Mouse (Mus musculus) kidney, embryonic 14.5 days (tissue): ENCODE results near the gene Gm12790. TPM values are rescaled to one million over a fixed set of nuclear protein-coding genes. Genes with fewer than 3 reads are reported as not detected.
A peak's percentile ranks its signal among the peaks of the same experiment; 100 is the strongest.
"Not testable (repeated sequence)": the region's sequence is repeated elsewhere in the genome, so short reads cannot be mapped to it uniquely, and the experiment has no call there.

Experiments
- ATAC-seq: fragments of 200-750 bp; cut with Nextera tagmentation; 2 replicates; pipeline ENCODE4 v1.8.0; 2017; ENCODE audit warnings: moderate number of reproducible peaks, mild to moderate bottlenecking, moderate TSS enrichment, moderate library complexity; ENCODE audit not compliant: low FRiP score, low TSS enrichment
- H3K27ac ChIP-seq: fragments of 300-500 bp; sonication (generic); 2 replicates; pipeline ENCODE4 v1.5.1; 2014; ENCODE audit warnings: low read depth, mild to moderate bottlenecking, low read length, moderate library complexity, mixed read lengths
- H3K27me3 ChIP-seq: fragments of 300-500 bp; sonication (generic); 2 replicates; pipeline ENCODE4 v1.6.1; 2014; ENCODE audit warnings: mild to moderate bottlenecking, low read length; ENCODE audit not compliant: control insufficient read depth, insufficient read depth
- H3K36me3 ChIP-seq: fragments of 300-500 bp; sonication (generic); 2 replicates; pipeline ENCODE4 v1.6.1; 2014; ENCODE audit warnings: low read length, mixed read lengths; ENCODE audit not compliant: control insufficient read depth, insufficient read depth
- H3K4me1 ChIP-seq: fragments of 300-500 bp; sonication (generic); 2 replicates; pipeline ENCODE4 v1.6.1; 2014; ENCODE audit warnings: low read length, mixed read lengths; ENCODE audit not compliant: control insufficient read depth, insufficient read depth
- H3K4me2 ChIP-seq: fragments of 300-500 bp; sonication (generic); replicated peaks from 2 replicates; pipeline ENCODE4 v1.6.1; 2014; ENCODE audit warnings: low read depth, mild to moderate bottlenecking, low read length
- H3K4me3 ChIP-seq: fragments of 300-500 bp; sonication (generic); 2 replicates; pipeline ENCODE4 v1.5.1; 2014; ENCODE audit warnings: mild to moderate bottlenecking, low read length
- H3K9ac ChIP-seq: fragments of 300-500 bp; sonication (generic); 2 replicates; pipeline ENCODE4 v1.6.1; 2014; ENCODE audit warnings: low read depth, mild to moderate bottlenecking, low read length, moderate library complexity
- H3K9me3 ChIP-seq: fragments of 300-500 bp; sonication (generic); 2 replicates; pipeline ENCODE4 v1.6.1; 2016; ENCODE audit warnings: low read length; ENCODE audit not compliant: control insufficient read depth
- WGBS: fragments of 180-500 bp; shearing (Covaris S2); extraction: QIAGEN DNeasy Blood & Tissue Kit; methylation state at CpG from one replicate; pipeline ENCODE4 v1.1.7; 2014; 5-methylcytosine and 5-hydroxymethylcytosine counted together
- polyA plus RNA-seq: library from polyadenylated mRNA; unstranded; fragments of >200 nt; fragmentation: Nextera tagmentation; extraction: Ambion mirVana; gene quantifications from 2 replicates; pipeline ENCODE4 v1.2.1, GENCODE M21; 2014

Gm12790 gene
- not detected in 2 replicates for polyA plus RNA-seq

- H3K4me3 ChIP-seq, H3K4me1 ChIP-seq, H3K9me3 ChIP-seq, H3K36me3 ChIP-seq, H3K9ac ChIP-seq, H3K4me2 ChIP-seq, H3K27ac ChIP-seq, ATAC-seq, H3K27me3 ChIP-seq: not testable (repeated sequence)
- 73% methylated on average over 1 of the region's 5 CpGs for WGBS
Observed at GRCm38 (mm10) chr4:101980949-101981348, at the start of gene Gm12790. Gene Gm12790, minus strand, starts transcription at chr4:101981049.

GRCm38 (mm10) chr4:102026619-102027018 lies 45.8 kb upstream of the Gm12790 start:
- Histone ChIP-seq H3K27me3 (no peaks in the 10 kb centered on the region), H3K27ac (no peak overlapping the region), H3K36me3 (no peaks in the 10 kb centered on the region), H3K4me3 (no peak overlapping the region), H3K9ac (no peak overlapping the region), H3K9me3 (no peaks in the 10 kb centered on the region), H3K4me1 (no peaks in the 10 kb centered on the region), H3K4me2 (no peak overlapping the region)
- no peak for ATAC-seq
- WGBS = 88% methylated on average over 6 of the region's 6 CpGs

GRCm38 (mm10) chr4:101998267-101998922 lies 17.5 kb upstream of the Gm12790 start:
- Histone ChIP-seq H3K4me1 (no peaks in the 10 kb centered on the region), H3K9ac (no peak overlapping the region), H3K4me3 (no peak overlapping the region), H3K27ac (no peak overlapping the region), H3K27me3 (no peaks in the 10 kb centered on the region), H3K4me2 (no peak overlapping the region), H3K9me3 (no peaks in the 10 kb centered on the region), H3K36me3 (no peaks in the 10 kb centered on the region)
- 0 out of 2 replicates have a peak, but pooled peaks have one; percentile 55 for ATAC-seq
- WGBS = 40% methylated on average over 15 of the region's 15 CpGs

GRCm38 (mm10) chr4:101997426-101997825 lies 16.6 kb upstream of the Gm12790 start:
- H3K9ac ChIP-seq = no peak overlapping the region
- no peak for ATAC-seq
- H3K9me3 ChIP-seq = no peaks in the 10 kb centered on the region
- no peak overlapping the region for H3K4me3 ChIP-seq
- H3K27ac ChIP-seq = no peak overlapping the region
- WGBS = 84% methylated on average over 5 of the region's 5 CpGs
- H3K4me1 ChIP-seq = no peaks in the 10 kb centered on the region
- H3K4me2 ChIP-seq = no peak overlapping the region
- no peaks in the 10 kb centered on the region for H3K36me3 ChIP-seq
- H3K27me3 ChIP-seq = no peaks in the 10 kb centered on the region

- WGBS = 91% methylated on average over 2 of the region's 2 CpGs
- not testable (repeated sequence) for H3K27me3 ChIP-seq
Observed at GRCm38 (mm10) chr4:101986326-101986725, 5.5 kb upstream of the Gm12790 start, which contains the start of gene Gm12789. Gene Gm12789, plus strand, starts transcription at chr4:101986626.

GRCm38 (mm10) chr4:101985678-101986077 lies 4.8 kb upstream of the Gm12790 start:
- 64% methylated on average over 5 of the region's 5 CpGs for WGBS
- ATAC-seq = no peak

More at GRCm38 (mm10) chr4:101986326-101986725, 5.5 kb upstream of the Gm12790 start, which contains the start of gene Gm12789:
- H3K36me3 ChIP-seq, H3K4me2 ChIP-seq, H3K4me3 ChIP-seq, H3K9ac ChIP-seq, H3K4me1 ChIP-seq, ATAC-seq, H3K9me3 ChIP-seq, H3K27ac ChIP-seq: not testable (repeated sequence)

GRCm38 (mm10) chr4:101940107-101940506 lies 40.7 kb downstream of the Gm12790 start, which contains the start of gene Gm12794:
Gene Gm12794, plus strand, starts transcription at chr4:101940407.
- H3K36me3 ChIP-seq, H3K4me1 ChIP-seq, ATAC-seq, H3K27me3 ChIP-seq, H3K9me3 ChIP-seq, H3K4me2 ChIP-seq, H3K27ac ChIP-seq, H3K4me3 ChIP-seq, H3K9ac ChIP-seq: not testable (repeated sequence)
- WGBS = 63% methylated on average over 2 of the region's 2 CpGs

More at GRCm38 (mm10) chr4:101985678-101986077, 4.8 kb upstream of the Gm12790 start:
- Histone ChIP-seq H3K9ac (no peak overlapping the region), H3K27ac (no peak overlapping the region), H3K27me3 (no peaks in the 10 kb centered on the region), H3K9me3 (no peaks in the 10 kb centered on the region), H3K4me3 (no peak overlapping the region), H3K4me1 (no peaks in the 10 kb centered on the region), H3K4me2 (no peak overlapping the region), H3K36me3 (no peaks in the 10 kb centered on the region)

Other genes with a start within 250 kb of the Gm12790 start
- not detected in 2 replicates for gene B020004J07Rik, start 137.0 kb downstream of the Gm12790 start, polyA plus RNA-seq
- gene C130073F10Rik, start 87.3 kb downstream of the Gm12790 start, polyA plus RNA-seq = not detected in 2 replicates
- not detected in 2 replicates for gene Gm12800, start 71.9 kb downstream of the Gm12790 start, polyA plus RNA-seq
- gene Gm12794, start 40.6 kb downstream of the Gm12790 start, polyA plus RNA-seq = not detected in 2 replicates
- gene Gm12789, start 5.6 kb upstream of the Gm12790 start, polyA plus RNA-seq = not detected in 2 replicates
- gene Pde4b, start 106.5 kb upstream of the Gm12790 start, polyA plus RNA-seq = 7.3 and 10.4 TPM in 2 replicates